Comparison of ENCODE assay signal across 14 mouse cellular contexts in the genomic region with DNA sequence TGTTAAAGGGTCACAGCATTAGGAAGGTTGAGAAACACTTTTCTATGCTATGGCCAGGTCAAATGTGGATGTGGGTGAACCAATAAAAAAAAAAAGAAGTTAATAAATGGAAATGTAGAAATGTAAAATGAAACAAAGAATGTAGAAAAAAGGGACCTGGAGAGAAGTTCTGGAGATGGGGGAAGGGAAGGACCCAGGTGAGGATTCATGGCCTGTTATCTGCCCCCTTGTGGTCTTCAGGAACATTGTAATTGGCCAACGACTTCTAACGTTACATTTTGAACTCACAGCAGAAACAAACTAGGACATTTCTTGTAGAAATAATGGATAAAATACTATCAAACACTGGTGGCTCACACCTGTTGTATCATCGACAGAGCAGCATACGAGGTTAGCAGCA. TPM values are rescaled to one million over a fixed set of nuclear protein-coding genes. Genes with fewer than 3 reads are reported as not detected.
DNase-seq lines count a peak whose midpoint lies in the region; ATAC-seq and TF ChIP-seq lines count a peak whose summit lies in the region.
"Had no signal": no experiment of that assay in that cellular context is flagged by ENCODE, and none has a peak within 500 bp of the region (broad histone marks: within the 10 kb centered on the region; RNA-seq: fewer than 3 reads in every experiment).

No protein-coding gene starts in this region.

- H3K79me2 ChIP-seq in C2C12 (ENCODE audit: control insufficient read depth, insufficient read depth) = no peaks in the 10 kb centered on the region

- no peak overlapping the region for H3ac ChIP-seq in C2C12 (ENCODE audit: control insufficient read depth, insufficient read length, low read depth)

- no peaks in the 10 kb centered on the region for H3K36me3 ChIP-seq in C2C12 (ENCODE audit: control insufficient read depth, insufficient read depth)
- H3K36me3 ChIP-seq: embryonic facial prominence, embryonic 12.5 days; heart, embryonic 13.5 days had no signal

- H3K4me3 ChIP-seq in layer of hippocampus, adult 2 months = no peak overlapping the region
- no peak overlapping the region for H3K4me3 ChIP-seq in C2C12 (ENCODE audit: insufficient read depth, poor library complexity, severe bottlenecking)
- H3K4me3 ChIP-seq: embryonic facial prominence, embryonic 12.5 days; heart, embryonic 13.5 days; myocyte had no signal

- H3K79me3 ChIP-seq in C2C12 (ENCODE audit: low read depth) = no peaks in the 10 kb centered on the region

- peak; percentile 54; the same call in 1 of the 2 replicates for ATAC-seq in common myeloid progenitor, adult 5-6 weeks (replicated peaks; ENCODE audit: low read depth, poor library complexity, severe bottlenecking)
- no peak for ATAC-seq in inflammation-experienced regulatory T-cells, adult 6 months

- H3K27ac ChIP-seq in layer of hippocampus, adult 2 months = no peak overlapping the region
- H3K27ac ChIP-seq: embryonic facial prominence, embryonic 12.5 days; heart, embryonic 13.5 days had no signal

- peak; percentile 39 to 41 for DNase-seq in cerebellum, postnatal 14 days
- no peak for DNase-seq in cerebellum, postnatal 4 days (ENCODE audit: low spot score in 2 of 2)
- DNase-seq in layer of hippocampus, adult 2 months (ENCODE audit: low spot score in 2 of 2) = no peak
- DNase-seq in layer of hippocampus, adult 18-20 months (ENCODE audit: low spot score in 2 of 2) = no peak
- no peak for DNase-seq in spleen, postnatal 4 days (ENCODE audit: low spot score in 2 of 2)
- DNase-seq: adrenal gland, postnatal 25 days; kidney, adult 11 months had no signal

- TF ChIP-seq CTCF in layer of hippocampus, adult 2 months (conservative IDR thresholded peaks at IDR 0.05) = peak; percentile 77
- peak; percentile 18 for TF ChIP-seq CTCF in C2C12 (IDR thresholded peaks at IDR 0.05; ENCODE audit: control insufficient read depth, insufficient read depth, insufficient read length)

- no peaks in the 10 kb centered on the region for H3K27me3 ChIP-seq in C2C12 (ENCODE audit: control insufficient read depth, insufficient read depth, insufficient read length)
- H3K27me3 ChIP-seq: embryonic facial prominence, embryonic 12.5 days had no signal

TF ChIP-seq in C2C12, 6 proteins besides CTCF, POLR2A, EP300 and RAD21:
- TF ChIP-seq FOSL1 (IDR thresholded peaks at IDR 0.05; ENCODE audit: insufficient read depth, low read length, poor library complexity, severe bottlenecking) (no peak), MYOD1 (IDR thresholded peaks at IDR 0.05; ENCODE audit: control insufficient read depth, insufficient read length, low read depth) (no peak), CEBPB (IDR thresholded peaks at IDR 0.05; ENCODE audit: low read depth) (no peak), USF1 (IDR thresholded peaks at IDR 0.05; ENCODE audit: low read depth) (no peak), MYOG (IDR thresholded peaks at IDR 0.05; ENCODE audit: control insufficient read depth, extremely low read depth, insufficient read length) (no peak), MAX (IDR thresholded peaks at IDR 0.05) (no peak)

RNA-seq across cellular contexts. Expression of gene Smarcal1, which starts 7.9 kb away (rescaled TPM):
- total RNA-seq in layer of hippocampus, adult 2 months (2021) = 10 to 100 TPM; 64.8 to 66.4 TPM
- total RNA-seq in layer of hippocampus, adult 18-20 months (2021) = 10 to 100 TPM; 60.7 to 63.0 TPM
- polyA plus RNA-seq in C2C12 (2012; fragmentation: generic; extraction: Trizol) = 15.3 TPM
- 26.6 and 31.6 TPM in 2 replicates for total RNA-seq in common myeloid progenitor, adult 5-6 weeks (2017)
- 10 to 100 TPM; 10.4 to 15.7 (median 13.7) TPM for polyA plus RNA-seq in inflammation-experienced regulatory T-cells, adult 6 months (2017; shearing (Covaris generic))

RNA-seq across cellular contexts. Expression of gene March4, which starts 38.4 kb away (rescaled TPM):
- total RNA-seq in layer of hippocampus, adult 2 months (2021) = 10 to 100 TPM; 17.6 to 19.7 TPM
- total RNA-seq in layer of hippocampus, adult 18-20 months (2021) = 10 to 100 TPM; 15.7 to 17.2 TPM
- polyA plus RNA-seq in C2C12 (2012; fragmentation: generic; extraction: Trizol) = 0.02 TPM
- not detected in 2 replicates for total RNA-seq in common myeloid progenitor, adult 5-6 weeks (2017)
- not detected for polyA plus RNA-seq in inflammation-experienced regulatory T-cells, adult 6 months (2017; shearing (Covaris generic))
- polyA plus RNA-seq: heart, embryonic 13.5 days; liver, embryonic 16.5 days had no signal

Comparison
In these comparisons a context has a peak if more than half of its experiments do, and no peak if none do; other contexts are left out.
1. DNase-seq: peak in cerebellum, postnatal 14 days (2 of 2); none in cerebellum, postnatal 4 days (0 of 2), layer of hippocampus, adult 2 months (0 of 2), layer of hippocampus, adult 18-20 months (0 of 2) and spleen, postnatal 4 days (0 of 2).
2. RNA of gene March4, which starts 38.4 kb away (total RNA-seq): 17.6 to 19.7 TPM in layer of hippocampus, adult 2 months and 15.7 to 17.2 TPM in layer of hippocampus, adult 18-20 months; not detected in common myeloid progenitor, adult 5-6 weeks; every median in the first group is over 10 times any median in the second.